Mouse (Mus musculus) ES-Bruce4 (cell line): ENCODE measurements around the gene Gm5148. TPM values are rescaled to one million over a fixed set of nuclear protein-coding genes. Genes with fewer than 3 reads are reported as not detected.

ENCODE experiments used
- H3K27ac ChIP-seq: 2 replicates; pipeline ENCODE4 v1.5.1; 2012; ENCODE audit warnings: low read length, inconsistent platforms; ENCODE audit not compliant: insufficient read depth
- H3K27me3 ChIP-seq: 2 replicates; pipeline ENCODE4 v1.6.1; 2012; ENCODE audit warnings: mild to moderate bottlenecking, low read length, inconsistent platforms; ENCODE audit not compliant: control insufficient read depth, poor library complexity, insufficient read depth, severe bottlenecking
- H3K36me3 ChIP-seq: 2 replicates; pipeline ENCODE4 v1.6.1; 2012; ENCODE audit warnings: inconsistent platforms, mild to moderate bottlenecking, low read length, moderate library complexity; ENCODE audit not compliant: control insufficient read depth, poor library complexity, insufficient read depth, severe bottlenecking
- H3K4me1 ChIP-seq: one replicate; pipeline ENCODE4 v1.8.1; 2011; ENCODE audit warnings: low read length; ENCODE audit not compliant: control insufficient read depth, insufficient read depth
- H3K4me3 ChIP-seq: 2 replicates; pipeline ENCODE4 v1.5.1; 2011; ENCODE audit warnings: low read depth, mild to moderate bottlenecking, low read length
- H3K9ac ChIP-seq: 2 replicates; pipeline ENCODE4 v1.6.1; 2012; ENCODE audit warnings: low read depth, mild to moderate bottlenecking, inconsistent platforms; ENCODE audit not compliant: poor library complexity, severe bottlenecking
- H3K9me3 ChIP-seq: replicated peaks from 2 replicates; pipeline ENCODE4 v1.6.1; 2012; ENCODE audit warnings: mild to moderate bottlenecking, low read length, inconsistent platforms; ENCODE audit not compliant: control insufficient read depth, poor library complexity, insufficient read depth, severe bottlenecking
- CTCF ChIP-seq: IDR thresholded peaks from one replicate; pipeline ENCODE4 v1.8.1; 2011; ENCODE audit warnings: low read depth, low read length
- EP300 ChIP-seq: IDR thresholded peaks from 2 replicates; pipeline ENCODE4 v1.6.1; 2011; ENCODE audit warnings: low read depth, low read length; ENCODE audit not compliant: insufficient read depth
- POLR2A ChIP-seq: IDR thresholded peaks from one replicate; pipeline ENCODE4 v1.8.1; 2011; ENCODE audit warnings: low read length; ENCODE audit not compliant: insufficient read depth
- polyA plus RNA-seq: library from polyadenylated mRNA; stranded (reverse); fragments of >200 nt; gene quantifications from 2 replicates; pipeline ENCODE4 v1.2.4, GENCODE M21; 2011; ENCODE audit warnings: low read depth; ENCODE audit not compliant: missing spikeins, insufficient read depth, insufficient read length

The Gm5148 gene
- polyA plus RNA-seq, 1 experiment: 3.1 TPM

DNA sequence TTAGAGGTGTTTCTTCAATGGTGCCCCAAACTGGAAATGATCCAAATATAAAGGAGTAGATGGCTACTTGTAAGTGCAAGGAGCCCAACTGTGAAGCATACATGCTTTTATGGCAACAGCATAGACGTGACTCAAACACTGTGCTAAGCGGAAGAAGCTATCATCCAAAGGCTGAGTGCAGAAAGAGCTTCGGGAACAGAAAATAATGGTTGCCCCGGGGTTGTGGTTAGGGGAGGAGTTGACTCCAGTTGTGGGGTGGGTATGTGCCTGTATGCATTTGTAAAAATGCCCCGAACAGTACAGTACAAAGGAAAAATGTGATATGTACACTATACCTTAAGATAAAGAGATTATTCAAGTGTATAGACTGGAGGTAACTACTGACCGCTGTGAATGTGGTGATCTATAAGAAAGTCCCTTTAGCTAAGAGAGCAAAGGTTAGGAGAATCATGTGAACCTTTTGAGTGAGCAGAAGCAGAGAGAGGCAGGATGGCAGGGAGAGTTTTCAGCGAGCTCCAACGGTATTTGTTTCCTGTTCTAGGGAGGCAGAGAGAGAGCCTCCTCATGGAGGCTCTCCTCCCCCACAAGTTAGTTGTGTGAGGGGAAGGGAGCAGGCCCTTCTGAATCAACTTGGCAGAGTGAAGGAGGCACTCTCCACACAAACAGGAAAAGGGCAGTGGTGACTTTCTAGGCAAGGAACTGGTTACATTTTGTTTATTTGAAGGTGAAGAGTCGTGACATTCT lies 23.1 kb upstream of the Gm5148 start:
- Histone ChIP-seq H3K27ac (no peak overlapping the region), H3K4me3 (no peak overlapping the region), H3K9ac (no peak overlapping the region), H3K9me3 (no peaks in the 10 kb centered on the region), H3K4me1 (no peaks in the 10 kb centered on the region), H3K27me3 (no peaks in the 10 kb centered on the region; the same call in 1 of the 2 replicates), H3K36me3 (no peaks in the 10 kb centered on the region)
- TF ChIP-seq EP300 (no peak), CTCF (no peak), POLR2A (no peak)

DNA sequence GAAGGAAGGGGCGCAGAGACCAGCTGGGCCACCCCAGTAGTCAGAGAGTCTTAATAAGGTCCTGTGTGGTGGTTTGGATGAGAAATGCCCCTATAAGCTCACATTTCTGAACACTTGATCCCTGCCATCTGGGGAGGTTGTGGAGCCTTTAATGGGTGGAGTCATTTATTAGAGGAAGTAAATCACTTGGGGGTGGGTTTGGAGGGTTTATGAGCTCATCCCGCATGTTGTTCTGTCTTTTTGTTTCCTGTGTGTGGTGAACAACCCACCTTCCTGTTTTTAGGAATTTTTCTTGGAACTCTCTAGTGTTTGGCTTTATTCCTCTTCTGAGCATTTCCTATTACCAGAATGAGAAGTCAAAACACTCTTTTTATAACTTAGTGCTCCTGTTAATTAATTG lies 19.8 kb upstream of the Gm5148 start:
- Histone ChIP-seq H3K27me3 (no peaks in the 10 kb centered on the region), H3K9ac (no peak overlapping the region), H3K36me3 (no peaks in the 10 kb centered on the region), H3K9me3 (no peaks in the 10 kb centered on the region), H3K4me1 (no peaks in the 10 kb centered on the region), H3K4me3 (no peak overlapping the region), H3K27ac (no peak overlapping the region)
- TF ChIP-seq POLR2A: no peak
- TF ChIP-seq CTCF: no peak
- TF ChIP-seq EP300: no peak

DNA sequence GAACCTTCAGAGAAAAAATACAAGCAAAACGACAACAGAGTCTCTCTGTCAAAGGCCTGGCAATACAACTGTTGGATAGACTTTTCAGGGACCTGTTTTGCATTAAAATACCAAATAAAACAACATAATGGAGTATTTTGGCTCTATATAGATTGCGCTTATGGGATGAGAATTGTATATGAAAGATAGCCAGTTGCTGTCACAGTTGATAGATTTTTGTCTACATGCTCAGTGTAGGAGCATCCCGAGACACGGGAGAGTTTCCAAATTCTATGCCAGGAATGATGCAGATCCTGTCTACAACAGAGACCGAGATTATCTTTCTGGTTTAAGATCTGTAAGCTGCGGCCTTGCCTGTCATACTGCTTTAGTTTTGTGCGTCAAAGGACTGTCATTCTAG lies 15.7 kb upstream of the Gm5148 start:
- Histone ChIP-seq H3K4me3 (no peak overlapping the region), H3K4me1 (no peaks in the 10 kb centered on the region), H3K36me3 (no peaks in the 10 kb centered on the region), H3K9ac (no peak overlapping the region), H3K27ac (no peak overlapping the region), H3K27me3 (no peaks in the 10 kb centered on the region), H3K9me3 (no peaks in the 10 kb centered on the region)
- TF ChIP-seq EP300 (no peak), POLR2A (no peak), CTCF (no peak)

DNA sequence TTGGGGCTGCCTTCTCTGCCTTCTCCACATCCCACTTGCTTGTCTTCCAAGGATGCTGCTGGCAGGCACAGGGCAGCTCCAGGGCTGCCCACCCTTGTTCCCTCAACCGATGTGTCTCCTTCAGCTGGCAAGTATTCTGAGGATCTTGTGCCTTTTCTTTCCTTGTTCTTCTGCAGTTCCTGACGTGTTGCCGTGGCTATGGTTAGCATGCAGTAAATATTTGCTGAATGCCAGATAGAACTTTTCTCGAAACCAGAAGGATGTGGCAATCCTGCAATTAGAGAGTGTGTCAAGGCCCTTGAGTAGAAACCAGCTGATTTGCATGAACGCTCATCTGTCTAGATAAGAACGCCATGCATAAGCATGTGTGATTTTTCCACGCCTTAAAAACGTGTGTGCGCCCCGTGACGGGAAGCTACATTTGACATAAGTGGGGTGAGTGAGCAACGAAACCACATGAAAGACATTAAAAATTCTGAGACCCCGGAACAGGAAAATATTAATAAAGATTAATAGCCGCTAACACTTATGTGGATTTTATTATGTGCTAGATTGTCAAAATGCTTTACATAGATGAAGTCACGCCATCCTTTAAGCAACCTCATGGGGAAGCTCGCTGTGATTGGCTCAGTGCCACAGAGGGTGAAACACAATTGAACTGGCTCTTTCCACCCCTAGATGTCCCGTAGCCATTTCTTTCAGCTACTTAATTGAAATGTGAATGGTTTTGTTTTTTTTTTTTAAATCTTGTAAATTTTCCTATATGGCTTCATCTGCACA lies 14.1 kb upstream of the Gm5148 start:
- Histone ChIP-seq H3K27me3 (no peaks in the 10 kb centered on the region), H3K27ac (no peak overlapping the region), H3K9ac (no peak overlapping the region), H3K4me1 (no peaks in the 10 kb centered on the region), H3K36me3 (no peaks in the 10 kb centered on the region), H3K9me3 (no peaks in the 10 kb centered on the region), H3K4me3 (no peak overlapping the region)
- TF ChIP-seq CTCF: no peak
- TF ChIP-seq POLR2A: no peak
- no peak for TF ChIP-seq EP300

GRCm38 (mm10) chr3:37737407-37737806 lies 13.1 kb upstream of the Gm5148 start:
- Histone ChIP-seq H3K36me3 (no peaks in the 10 kb centered on the region), H3K27me3 (no peaks in the 10 kb centered on the region), H3K9ac (no peak overlapping the region), H3K4me1 (no peaks in the 10 kb centered on the region), H3K9me3 (no peaks in the 10 kb centered on the region), H3K4me3 (no peak overlapping the region), H3K27ac (no peak overlapping the region)
- no peak for TF ChIP-seq POLR2A
- TF ChIP-seq EP300: no peak
- no peak for TF ChIP-seq CTCF

GRCm38 (mm10) chr3:37735166-37735565 lies 10.9 kb upstream of the Gm5148 start:
- TF ChIP-seq POLR2A (no peak), CTCF (no peak), EP300 (no peak)
- Histone ChIP-seq H3K36me3 (no peaks in the 10 kb centered on the region), H3K9ac (no peak overlapping the region), H3K4me3 (no peak overlapping the region), H3K27ac (no peak overlapping the region), H3K9me3 (no peaks in the 10 kb centered on the region), H3K4me1 (no peaks in the 10 kb centered on the region), H3K27me3 (no peaks in the 10 kb centered on the region)
